Mouse (Mus musculus) layer of hippocampus, adult 2 months (tissue): Measurements from ENCODE around the gene Gpr82. TPM values are rescaled to one million over a fixed set of nuclear protein-coding genes. Genes with fewer than 3 reads are reported as not detected.
A peak's percentile ranks its signal among the peaks of the same experiment; 100 is the strongest.

Source experiments
- DNase-seq, 2 experiments: peaks; one replicate each; pipeline ENCODE4 v3.0.0; 2022; ENCODE audit warnings: low spot score in 2 of 2
- H3K27ac ChIP-seq: fragments of 200-600 bp; 2 replicates; pipeline ENCODE4 v1.8.1; 2022
- H3K4me3 ChIP-seq: fragments of 200-600 bp; 2 replicates; pipeline ENCODE4 v1.8.1; 2022; ENCODE audit warnings: mild to moderate bottlenecking
- CTCF ChIP-seq: fragments of 200-600 bp; conservative IDR thresholded peaks from 2 replicates; pipeline ENCODE4 v1.8.1; 2022; ENCODE audit warnings: antibody characterized with exemption, mild to moderate bottlenecking, moderate library complexity
- long read RNA-seq, 2 experiments: library from polyadenylated mRNA; stranded (forward); transcript quantifications; one replicate each; pipeline ENCODE4 v2.0.0; 2021; ENCODE audit warnings: borderline mapping rate in 2 of 2
- total RNA-seq, 2 experiments: library from RNA; stranded (reverse); gene quantifications; 2 replicates each; pipeline ENCODE4 v1.2.3; 2021

The Gpr82 gene
- total RNA-seq: under 1 TPM in 1 of 2 experiments, not detected in 1; 0.15 TPM
- long read RNA-seq, experiment 1: 0 reads
- long read RNA-seq, experiment 2: 0 reads

DNA sequence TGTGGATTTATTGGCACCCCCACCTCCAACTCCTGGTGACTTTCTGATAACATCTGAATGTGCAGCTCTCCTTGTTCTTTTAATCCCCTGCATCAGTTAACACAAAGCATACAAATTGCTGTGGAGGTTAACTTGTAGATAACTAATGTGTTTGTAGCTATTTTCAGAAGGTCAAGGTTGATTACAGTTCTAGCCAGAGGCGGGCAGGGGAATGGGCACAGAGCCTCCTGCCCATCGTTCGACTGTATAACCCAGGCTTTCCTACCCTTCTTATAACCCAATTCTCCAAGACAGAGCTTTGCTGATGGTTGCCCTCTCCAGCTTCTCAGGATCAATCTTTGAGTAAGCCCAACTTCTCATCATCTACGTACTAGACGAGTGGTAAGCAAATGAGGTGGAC, at the start of gene Gpr82:
Gene Gpr82, plus strand, starts transcription at position 301 of the 400 bp plus-strand sequence.
- Histone ChIP-seq H3K27ac (no peak within 1 kb of the TSS), H3K4me3 (no peak within 1 kb of the TSS)
- TF ChIP-seq CTCF: no peak
- no peak for DNase-seq

DNA sequence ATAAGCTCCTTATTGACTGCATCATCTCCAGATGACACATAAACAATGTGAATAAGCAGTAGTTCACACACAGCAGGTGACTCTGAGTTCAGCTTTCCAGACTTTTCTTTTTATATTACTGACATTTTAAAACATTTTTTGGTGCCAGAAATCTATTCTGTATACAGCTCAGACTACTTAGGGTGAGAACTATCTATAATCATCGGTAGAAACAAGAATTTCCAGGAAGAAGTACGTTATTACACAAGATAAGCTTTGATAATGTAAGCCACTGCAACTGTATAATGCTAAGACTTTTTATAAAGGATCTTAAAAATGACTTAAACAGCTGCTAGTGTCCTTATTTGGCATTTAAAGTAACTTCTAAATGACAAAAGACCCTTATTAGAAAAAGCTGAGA, 49.0 kb upstream of the Gpr82 start:
- Histone ChIP-seq H3K4me3 (no peak overlapping the region), H3K27ac (no peak overlapping the region)
- DNase-seq: no peak
- TF ChIP-seq CTCF: no peak

GRCm38 (mm10) chrX:13616726-13617125, 44.4 kb upstream of the Gpr82 start:
- no peak for TF ChIP-seq CTCF
- H3K4me3 ChIP-seq: no peak overlapping the region

DNA sequence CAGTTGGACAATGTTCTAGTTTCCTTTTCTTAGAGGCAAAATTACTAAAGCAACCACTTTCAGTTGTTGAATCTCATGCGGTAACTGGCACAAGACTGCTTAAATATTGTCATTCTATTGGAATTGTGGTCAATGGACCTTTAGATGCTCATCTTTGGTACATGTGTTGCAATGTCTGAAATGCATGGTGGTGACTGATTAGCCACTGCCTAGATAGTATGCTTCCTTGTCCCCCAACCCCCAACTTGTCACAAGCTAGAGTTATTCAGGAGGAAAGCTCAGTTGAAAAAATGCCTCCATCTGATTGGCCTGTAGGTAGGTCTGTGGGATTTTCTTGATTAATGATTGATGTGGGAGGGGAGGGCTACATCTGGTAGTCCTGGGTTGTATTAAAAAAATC, 43.9 kb upstream of the Gpr82 start:
- TF ChIP-seq CTCF: no peak
- DNase-seq: no peak
- H3K4me3 ChIP-seq: no peak overlapping the region
- H3K27ac ChIP-seq: peak overlapping the region; percentile 77

More at GRCm38 (mm10) chrX:13616726-13617125, 44.4 kb upstream of the Gpr82 start:
- no peak overlapping the region for H3K27ac ChIP-seq
- no peak for DNase-seq

GRCm38 (mm10) chrX:13618476-13618875, 42.7 kb upstream of the Gpr82 start:
- no peak for TF ChIP-seq CTCF
- no peak overlapping the region for H3K4me3 ChIP-seq
- DNase-seq: no peak
- peak overlapping the region; percentile 77 for H3K27ac ChIP-seq

DNA sequence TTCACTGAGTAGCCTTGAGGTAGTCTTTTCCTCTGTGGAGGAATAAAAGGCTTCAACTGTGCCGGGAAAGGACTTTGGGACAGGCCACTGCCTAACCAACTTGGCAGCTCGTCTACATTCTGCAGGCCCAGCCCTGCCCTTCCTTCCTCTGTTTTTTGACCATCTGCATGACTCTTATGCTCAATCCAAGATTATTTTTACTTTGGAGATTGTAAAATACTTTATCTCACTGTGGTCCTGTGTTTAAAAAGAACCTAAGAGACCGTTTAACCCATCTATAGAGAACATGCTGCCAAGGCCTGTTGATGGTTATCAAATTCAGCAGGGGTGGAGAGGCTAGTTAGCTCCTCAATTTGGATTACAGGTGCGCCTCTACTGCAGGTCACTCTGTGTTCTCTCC, 39.7 kb upstream of the Gpr82 start:
- Histone ChIP-seq H3K4me3 (no peak overlapping the region), H3K27ac (peak overlapping the region; percentile 33)
- TF ChIP-seq CTCF: no peak
- no peak for DNase-seq

DNA sequence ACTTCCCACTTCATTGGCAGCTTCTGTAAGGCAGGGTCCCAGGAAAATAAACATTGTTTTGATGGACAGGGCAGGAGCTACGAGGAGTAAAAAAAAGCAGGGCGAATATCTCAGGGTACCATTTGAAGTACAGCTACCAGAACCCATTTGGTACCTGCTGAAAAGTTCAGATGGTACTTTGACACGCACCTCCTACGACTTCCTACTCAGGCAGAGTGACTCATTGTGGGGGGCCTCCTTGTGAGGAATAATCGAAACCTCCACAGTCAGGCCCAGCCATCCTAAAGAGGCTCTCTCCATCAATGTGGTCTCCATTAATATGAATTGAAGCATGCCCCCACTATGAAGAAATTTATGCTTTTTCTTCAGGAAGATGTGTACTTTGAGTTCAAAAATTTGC, 38.5 kb upstream of the Gpr82 start:
- no peak for TF ChIP-seq CTCF

GRCm38 (mm10) chrX:13631599-13632283, 29.4 kb upstream of the Gpr82 start, which contains the start of gene Gpr34:
Gene Gpr34 (plus strand): TSS chrX:13632089.
- H3K27ac ChIP-seq: peak within 1 kb of the TSS; percentile 39; the same call in 1 of the 2 replicates
- no peak within 1 kb of the TSS for H3K4me3 ChIP-seq

More for the DNA sequence above, 38.5 kb upstream of the Gpr82 start:
- H3K27ac ChIP-seq: no peak overlapping the region
- no peak for DNase-seq
- no peak overlapping the region for H3K4me3 ChIP-seq

GRCm38 (mm10) chrX:13636398-13636797, 24.8 kb upstream of the Gpr82 start:
- DNase-seq: no peak
- Histone ChIP-seq H3K4me3 (no peak overlapping the region), H3K27ac (no peak overlapping the region)
- no peak for TF ChIP-seq CTCF

More at GRCm38 (mm10) chrX:13631599-13632283, 29.4 kb upstream of the Gpr82 start, which contains the start of gene Gpr34:
- DNase-seq: no peak
- TF ChIP-seq CTCF: no peak

GRCm38 (mm10) chrX:13638894-13639293, 22.3 kb upstream of the Gpr82 start:
- no peak for TF ChIP-seq CTCF
- no peak for DNase-seq
- Histone ChIP-seq H3K4me3 (no peak overlapping the region), H3K27ac (no peak overlapping the region)

DNA sequence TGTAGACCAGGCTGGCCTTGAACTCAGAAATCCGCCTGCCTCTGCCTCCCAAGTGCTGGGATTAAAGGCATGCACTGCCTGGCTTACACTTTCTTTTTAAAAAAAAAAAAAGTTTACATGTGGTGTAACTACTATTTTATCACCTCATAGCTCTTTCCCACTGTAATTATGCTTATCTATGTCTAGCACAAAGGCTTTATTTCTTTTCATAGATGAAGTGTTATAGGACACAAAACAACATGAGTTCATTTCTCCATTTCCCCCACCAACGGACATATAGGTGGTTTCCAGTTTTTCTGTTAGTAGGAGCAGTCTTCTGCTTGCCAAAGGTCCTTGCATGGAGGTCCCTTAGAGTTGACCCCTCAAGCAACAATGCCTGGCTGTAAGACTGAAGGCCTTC, 9.3 kb upstream of the Gpr82 start:
- no peak overlapping the region for H3K27ac ChIP-seq
- DNase-seq: no peak
- TF ChIP-seq CTCF: no peak
- H3K4me3 ChIP-seq: no peak overlapping the region

- DNase-seq: no peak
- no peak overlapping the region for H3K27ac ChIP-seq
- no peak for TF ChIP-seq CTCF
- no peak overlapping the region for H3K4me3 ChIP-seq
Observed at GRCm38 (mm10) chrX:13652291-13652690, 8.9 kb upstream of the Gpr82 start.

GRCm38 (mm10) chrX:13655005-13655421, 6.2 kb upstream of the Gpr82 start:
- Histone ChIP-seq H3K4me3 (no peak overlapping the region), H3K27ac (peak overlapping the region; percentile 76)
- no peak for TF ChIP-seq CTCF
- peak in 1 of 2 experiments; percentile 11 for DNase-seq

GRCm38 (mm10) chrX:13655906-13656305, 5.3 kb upstream of the Gpr82 start:
- DNase-seq: no peak
- Histone ChIP-seq H3K4me3 (no peak overlapping the region), H3K27ac (peak overlapping the region; percentile 76)
- no peak for TF ChIP-seq CTCF
